Mouse (Mus musculus) kidney, embryonic 14.5 days (tissue): ENCODE data around the gene Ntrk3. TPM values are rescaled to one million over a fixed set of nuclear protein-coding genes. Genes with fewer than 3 reads are reported as not detected.

ENCODE experiments used
- ATAC-seq: fragments of 200-750 bp; cut with Nextera tagmentation; 2 replicates; pipeline ENCODE4 v1.8.0; 2017; ENCODE audit warnings: moderate number of reproducible peaks, mild to moderate bottlenecking, moderate TSS enrichment, moderate library complexity; ENCODE audit not compliant: low FRiP score, low TSS enrichment
- H3K27ac ChIP-seq: fragments of 300-500 bp; sonication (generic); 2 replicates; pipeline ENCODE4 v1.5.1; 2014; ENCODE audit warnings: low read depth, mild to moderate bottlenecking, low read length, moderate library complexity, mixed read lengths
- H3K27me3 ChIP-seq: fragments of 300-500 bp; sonication (generic); 2 replicates; pipeline ENCODE4 v1.6.1; 2014; ENCODE audit warnings: mild to moderate bottlenecking, low read length; ENCODE audit not compliant: control insufficient read depth, insufficient read depth
- H3K36me3 ChIP-seq: fragments of 300-500 bp; sonication (generic); 2 replicates; pipeline ENCODE4 v1.6.1; 2014; ENCODE audit warnings: low read length, mixed read lengths; ENCODE audit not compliant: control insufficient read depth, insufficient read depth
- H3K4me1 ChIP-seq: fragments of 300-500 bp; sonication (generic); 2 replicates; pipeline ENCODE4 v1.6.1; 2014; ENCODE audit warnings: low read length, mixed read lengths; ENCODE audit not compliant: control insufficient read depth, insufficient read depth
- H3K4me2 ChIP-seq: fragments of 300-500 bp; sonication (generic); replicated peaks from 2 replicates; pipeline ENCODE4 v1.6.1; 2014; ENCODE audit warnings: low read depth, mild to moderate bottlenecking, low read length
- H3K4me3 ChIP-seq: fragments of 300-500 bp; sonication (generic); 2 replicates; pipeline ENCODE4 v1.5.1; 2014; ENCODE audit warnings: mild to moderate bottlenecking, low read length
- H3K9ac ChIP-seq: fragments of 300-500 bp; sonication (generic); 2 replicates; pipeline ENCODE4 v1.6.1; 2014; ENCODE audit warnings: low read depth, mild to moderate bottlenecking, low read length, moderate library complexity
- H3K9me3 ChIP-seq: fragments of 300-500 bp; sonication (generic); 2 replicates; pipeline ENCODE4 v1.6.1; 2016; ENCODE audit warnings: low read length; ENCODE audit not compliant: control insufficient read depth
- WGBS: fragments of 180-500 bp; shearing (Covaris S2); extraction: QIAGEN DNeasy Blood & Tissue Kit; methylation state at CpG from one replicate; pipeline ENCODE4 v1.1.7; 2014; 5-methylcytosine and 5-hydroxymethylcytosine counted together
- polyA plus RNA-seq: library from polyadenylated mRNA; unstranded; fragments of >200 nt; fragmentation: Nextera tagmentation; extraction: Ambion mirVana; gene quantifications from 2 replicates; pipeline ENCODE4 v1.2.1, GENCODE M21; 2014

Ntrk3 gene
- polyA plus RNA-seq, 1 experiment from 2014 or later, result 5.1 TPM

DNA sequence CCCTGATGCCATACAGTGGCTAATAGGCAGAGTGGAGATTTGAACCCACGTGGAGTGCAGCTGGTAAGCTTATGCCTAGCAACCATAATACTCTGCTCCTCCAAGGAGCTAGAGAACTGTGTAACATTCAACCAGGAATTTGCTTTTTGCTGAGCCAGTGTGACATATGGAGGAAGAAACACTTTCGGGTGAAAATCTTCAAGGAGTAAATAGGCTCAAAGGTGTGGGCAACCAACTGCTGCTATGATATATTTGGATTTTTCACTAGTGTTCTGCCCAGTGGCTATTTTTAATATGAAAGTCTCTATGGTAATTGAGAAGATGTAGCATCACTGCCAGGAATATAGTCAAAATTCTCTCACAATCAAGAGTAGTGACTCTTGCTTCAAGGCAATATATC, 409.5 kb downstream of the Ntrk3 start:
- Histone ChIP-seq H3K9me3 (no peaks in the 10 kb centered on the region), H3K9ac (no peak overlapping the region), H3K4me1 (no peaks in the 10 kb centered on the region), H3K27ac (no peak overlapping the region), H3K36me3 (no peaks in the 10 kb centered on the region), H3K4me3 (no peak overlapping the region), H3K27me3 (no peaks in the 10 kb centered on the region), H3K4me2 (no peak overlapping the region)
- ATAC-seq, result no peak
- 90% methylated on average over 2 of the region's 2 CpGs for WGBS

DNA sequence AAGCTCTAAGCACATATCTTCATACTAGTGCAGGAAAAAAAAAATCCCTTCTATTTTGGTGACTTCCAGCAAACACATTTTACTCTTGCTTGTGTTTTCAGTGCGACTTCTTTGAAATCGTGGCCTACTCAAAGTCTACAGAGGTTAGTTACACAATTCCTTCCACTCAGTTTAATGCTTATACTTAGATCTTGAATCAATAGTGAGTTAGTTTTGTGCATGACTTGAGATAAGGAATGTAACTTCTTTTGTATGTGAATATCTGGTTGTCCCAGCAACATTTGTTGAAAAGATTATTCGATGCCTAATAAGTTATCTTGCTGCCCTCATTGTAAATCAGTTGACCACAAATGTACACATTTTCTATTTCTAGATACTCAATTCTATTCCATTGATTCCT, 411.6 kb downstream of the Ntrk3 start:
- WGBS, result 92% methylated on average over 3 of the region's 3 CpGs
- no peak for ATAC-seq
- no peaks in the 10 kb centered on the region for H3K36me3 ChIP-seq
- H3K4me2 ChIP-seq, result no peak overlapping the region
- H3K27ac ChIP-seq, result no peak overlapping the region
- no peak overlapping the region for H3K9ac ChIP-seq
- H3K4me1 ChIP-seq, result no peaks in the 10 kb centered on the region
- no peak overlapping the region for H3K4me3 ChIP-seq
- no peaks in the 10 kb centered on the region for H3K27me3 ChIP-seq
- no peaks in the 10 kb centered on the region for H3K9me3 ChIP-seq

DNA sequence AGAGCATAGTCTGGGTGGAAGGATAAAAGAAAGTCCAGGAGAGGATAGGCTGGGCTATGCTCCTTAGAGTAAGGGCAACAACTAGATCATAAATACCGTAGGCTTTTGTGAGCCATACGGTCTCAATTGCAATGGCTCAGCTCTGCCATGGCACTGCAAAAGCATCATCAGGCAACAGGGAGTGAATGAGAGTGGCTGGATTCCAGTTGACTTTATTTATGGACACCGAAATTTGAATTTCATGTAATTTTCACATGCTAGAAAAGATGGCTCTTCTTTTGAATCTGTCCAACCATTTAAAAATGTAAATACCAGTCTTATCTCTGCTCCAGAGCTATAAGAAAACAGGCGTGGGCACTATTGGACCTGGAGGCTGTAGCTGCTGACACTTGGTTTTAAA, 419.2 kb downstream of the Ntrk3 start:
- WGBS, result 79% methylated on average over 4 of the region's 4 CpGs
- no peaks in the 10 kb centered on the region for H3K4me1 ChIP-seq
- no peak for ATAC-seq

GRCm38 (mm10) chr7:78305770-78306169, 432.0 kb downstream of the Ntrk3 start:
- H3K4me2 ChIP-seq, result no peak overlapping the region
- no peaks in the 10 kb centered on the region for H3K27me3 ChIP-seq
- no peak overlapping the region for H3K9ac ChIP-seq
- WGBS, result 92% methylated on average over 1 of the region's 1 CpGs
- H3K9me3 ChIP-seq, result peaks cover 2% of the 10 kb centered on the region; the same call in 1 of the 2 replicates
- no peak overlapping the region for H3K4me3 ChIP-seq
- no peak for ATAC-seq
- H3K27ac ChIP-seq, result no peak overlapping the region
- H3K36me3 ChIP-seq, result no peaks in the 10 kb centered on the region
- H3K4me1 ChIP-seq, result no peaks in the 10 kb centered on the region

More for the DNA sequence above, 419.2 kb downstream of the Ntrk3 start:
- Histone ChIP-seq H3K9ac (no peak overlapping the region), H3K27me3 (no peaks in the 10 kb centered on the region), H3K4me2 (no peak overlapping the region), H3K9me3 (no peaks in the 10 kb centered on the region), H3K4me3 (no peak overlapping the region), H3K36me3 (no peaks in the 10 kb centered on the region), H3K27ac (no peak overlapping the region)

DNA sequence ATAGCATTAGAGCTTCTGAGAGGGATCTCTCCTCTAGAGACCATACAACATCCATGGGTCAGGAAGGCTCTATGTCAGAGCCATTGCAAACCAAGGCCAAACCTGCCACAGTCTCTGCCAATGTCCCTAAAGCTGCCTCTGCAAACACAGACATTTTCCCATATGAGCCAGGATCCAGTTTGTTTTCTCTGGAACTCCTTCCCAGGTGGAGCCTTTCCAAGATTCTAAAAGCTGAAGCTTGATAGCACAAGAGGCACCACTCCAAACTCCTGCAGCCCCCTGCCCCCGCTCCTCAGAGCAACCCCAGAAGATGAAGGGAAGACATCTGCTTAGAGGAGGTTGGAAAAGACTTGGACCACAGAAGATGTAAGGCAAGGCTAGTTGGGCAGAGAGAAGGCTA, 432.8 kb downstream of the Ntrk3 start:
- 75% methylated on average over 1 of the region's 1 CpGs for WGBS
- ATAC-seq, result no peak
- Histone ChIP-seq H3K9ac (no peak overlapping the region), H3K27me3 (no peaks in the 10 kb centered on the region), H3K4me3 (no peak overlapping the region), H3K27ac (no peak overlapping the region), H3K4me2 (no peak overlapping the region), H3K4me1 (no peaks in the 10 kb centered on the region), H3K9me3 (peaks cover 2% of the 10 kb centered on the region; the same call in 1 of the 2 replicates), H3K36me3 (no peaks in the 10 kb centered on the region)

- 86% methylated on average over 5 of the region's 5 CpGs for WGBS
- H3K9ac ChIP-seq, result no peak overlapping the region
- no peak overlapping the region for H3K4me2 ChIP-seq
- H3K9me3 ChIP-seq, result no peaks in the 10 kb centered on the region
- no peaks in the 10 kb centered on the region for H3K36me3 ChIP-seq
- ATAC-seq, result no peak
- H3K4me1 ChIP-seq, result no peaks in the 10 kb centered on the region
- H3K27ac ChIP-seq, result no peak overlapping the region
- H3K4me3 ChIP-seq, result no peak overlapping the region
- no peaks in the 10 kb centered on the region for H3K27me3 ChIP-seq
Observed at GRCm38 (mm10) chr7:78297290-78297689, 440.5 kb downstream of the Ntrk3 start.

- WGBS, result 70% methylated on average over 3 of the region's 3 CpGs
- Histone ChIP-seq H3K27ac (no peak overlapping the region), H3K4me3 (no peak overlapping the region), H3K36me3 (no peaks in the 10 kb centered on the region), H3K9ac (no peak overlapping the region), H3K27me3 (no peaks in the 10 kb centered on the region), H3K9me3 (no peaks in the 10 kb centered on the region), H3K4me1 (no peaks in the 10 kb centered on the region), H3K4me2 (no peak overlapping the region)
- no peak for ATAC-seq
Observed at GRCm38 (mm10) chr7:78294322-78294721, 443.5 kb downstream of the Ntrk3 start.

DNA sequence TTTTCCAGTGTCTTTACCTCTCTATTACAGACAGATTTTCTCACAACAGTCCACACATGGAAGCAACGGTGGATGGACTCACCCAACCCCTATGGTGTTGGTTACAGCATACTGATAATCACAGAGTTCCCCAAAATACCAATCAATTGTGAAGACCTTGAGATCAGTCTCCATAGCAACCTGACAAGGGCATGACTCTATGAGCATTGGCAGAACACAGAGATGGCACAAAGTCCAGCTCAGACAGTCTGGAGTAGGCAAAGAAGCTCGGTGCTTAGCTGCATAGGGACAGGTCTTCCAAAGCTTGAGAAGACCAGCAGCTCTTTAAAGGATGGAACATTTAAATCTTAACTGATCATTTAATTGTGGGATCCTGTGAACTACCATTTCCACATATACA, 447.6 kb downstream of the Ntrk3 start:
- no peak overlapping the region for H3K4me2 ChIP-seq
- no peaks in the 10 kb centered on the region for H3K9me3 ChIP-seq
- H3K27ac ChIP-seq, result no peak overlapping the region
- H3K9ac ChIP-seq, result no peak overlapping the region
- H3K4me3 ChIP-seq, result no peak overlapping the region
- ATAC-seq, result no peak
- H3K27me3 ChIP-seq, result no peaks in the 10 kb centered on the region
- H3K4me1 ChIP-seq, result no peaks in the 10 kb centered on the region
- no peaks in the 10 kb centered on the region for H3K36me3 ChIP-seq
- 93% methylated on average over 2 of the region's 2 CpGs for WGBS

DNA sequence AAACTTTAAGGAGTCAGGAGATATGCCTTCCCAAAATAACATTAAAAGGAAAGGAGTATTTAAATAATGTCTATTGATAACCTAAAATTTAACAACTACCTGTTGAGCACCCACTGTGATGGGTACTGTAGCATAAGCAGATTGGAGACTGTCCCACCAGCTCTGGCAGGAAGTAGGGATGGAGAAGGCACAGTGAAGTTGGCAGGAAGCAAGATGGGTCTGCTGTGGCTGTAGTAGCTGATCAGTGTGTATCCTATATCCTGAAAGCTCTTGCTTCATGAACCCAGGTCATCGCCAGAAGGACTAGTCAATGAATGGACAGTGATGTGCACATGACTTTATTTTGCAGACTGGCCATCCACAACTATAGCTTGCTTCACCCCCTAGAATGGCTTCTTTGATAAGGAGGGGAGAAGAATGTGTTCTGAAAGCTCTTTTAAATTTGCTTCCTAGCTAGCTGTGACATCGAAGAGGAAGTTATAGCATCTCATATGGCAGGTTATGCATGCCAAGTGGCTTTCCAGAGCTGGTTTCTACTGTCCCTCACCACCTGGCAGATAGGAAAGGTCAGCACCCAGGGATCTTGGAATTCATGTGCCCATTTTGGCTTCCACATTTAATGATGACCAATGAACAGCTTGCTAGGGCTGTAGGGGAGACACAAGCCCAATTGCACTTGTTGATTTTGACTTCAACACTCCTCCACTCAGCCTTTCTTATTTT, 451.1 kb downstream of the Ntrk3 start:
- ATAC-seq, result no peak
- 97% methylated on average over 2 of the region's 2 CpGs for WGBS
- H3K27me3 ChIP-seq, result no peaks in the 10 kb centered on the region

More for the DNA sequence above, 451.1 kb downstream of the Ntrk3 start:
- Histone ChIP-seq H3K4me3 (no peak overlapping the region), H3K36me3 (no peaks in the 10 kb centered on the region), H3K9me3 (no peaks in the 10 kb centered on the region), H3K9ac (no peak overlapping the region), H3K27ac (no peak overlapping the region), H3K4me1 (no peaks in the 10 kb centered on the region), H3K4me2 (no peak overlapping the region)
